Mouse (Mus musculus): ENCODE data around the gene Noct.

- TF ChIP-seq CTCF (IDR thresholded peaks at IDR 0.05; ENCODE audit: low read depth) (no peak), EP300 (IDR thresholded peaks at IDR 0.05; ENCODE audit: low read depth) (no peak)
Observed at GRCm38 (mm10) chr3:51232205-51232910, 8.1 kb downstream of the Noct start.

Data from liver, embryonic 14.5 days (tissue).